Mouse (Mus musculus): Measurements from ENCODE around the gene 1700047I17Rik2. TPM values are rescaled to one million over a fixed set of nuclear protein-coding genes. Genes with fewer than 3 reads are reported as not detected.
"Not testable (repeated sequence)": the region's sequence is repeated elsewhere in the genome, so short reads cannot be mapped to it uniquely, and the experiment has no call there.

Gene 1700047I17Rik2
- total and polyA plus RNA-seq, 3 experiments, result 22.5 TPM; not detected in 2

DNA sequence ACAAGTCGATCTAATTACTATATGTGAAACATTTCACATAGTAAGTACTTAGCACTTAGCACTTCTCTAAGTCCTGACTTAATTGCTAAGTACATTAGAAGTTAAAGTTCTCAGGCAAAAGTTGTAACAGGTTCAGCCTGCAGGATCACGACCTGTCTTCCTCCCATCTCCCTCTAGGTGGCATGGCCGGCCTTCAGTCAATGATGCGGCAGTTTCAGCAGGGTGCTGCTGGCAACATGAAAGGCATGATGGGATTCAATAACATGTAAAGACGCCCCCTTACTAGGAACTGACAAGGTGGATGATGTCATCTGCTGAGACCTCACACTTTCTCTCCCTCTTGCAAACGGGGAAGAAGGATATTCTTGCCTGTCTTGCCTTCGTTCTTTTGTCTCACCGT, 62.6 kb downstream of the 1700047I17Rik2 start:
- not testable (repeated sequence) for H3K27me3 ChIP-seq (ENCODE audit: insufficient read depth, low read length); H3K9me3 ChIP-seq (replicated peaks); H3K36me3 ChIP-seq (replicated peaks); DNase-seq (ENCODE audit: low spot score); H3K4me3 ChIP-seq (ENCODE audit: low read depth, low read length); H3K4me1 ChIP-seq (ENCODE audit: insufficient read depth, low read depth, low read length)
- peak; percentile 72 for ATAC-seq (ENCODE audit: extremely low read depth, insufficient number of reproducible peaks, low FRiP score, poor library complexity, severe bottlenecking)

- ATAC-seq (ENCODE audit: extremely low read depth, insufficient number of reproducible peaks, low FRiP score, poor library complexity, severe bottlenecking); H3K9me3 ChIP-seq (replicated peaks); H3K4me3 ChIP-seq (ENCODE audit: low read depth, low read length); DNase-seq (ENCODE audit: low spot score); H3K27me3 ChIP-seq (ENCODE audit: insufficient read depth, low read length); H3K4me1 ChIP-seq (ENCODE audit: insufficient read depth, low read depth, low read length): not testable (repeated sequence)
- peaks cover 15% of the 10 kb centered on the region for H3K36me3 ChIP-seq (replicated peaks)
Observed at GRCm38 (mm10) chr12:55263385-55263784, 64.0 kb downstream of the 1700047I17Rik2 start.

Other genes starting within 250 kb of the 1700047I17Rik2 start
- not detected in 2 replicates for gene Gm20403, start 213.1 kb upstream of the 1700047I17Rik2 start, total RNA-seq (2014; fragmentation: Nextera tagmentation)
- not detected in 2 replicates for gene Gm20403, start 213.1 kb upstream of the 1700047I17Rik2 start, total RNA-seq (2017)
- 0.46 and 0.79 TPM in 2 replicates for gene Gm20403, start 213.1 kb upstream of the 1700047I17Rik2 start, polyA plus RNA-seq (2012)
- 343 and 370 TPM in 2 replicates for gene Baz1a, start 185.2 kb upstream of the 1700047I17Rik2 start, total RNA-seq (2014; fragmentation: Nextera tagmentation)
- gene Baz1a, start 185.2 kb upstream of the 1700047I17Rik2 start, total RNA-seq (2017), result 138 and 174 TPM in 2 replicates
- 34.1 and 35.2 TPM in 2 replicates for gene Baz1a, start 185.2 kb upstream of the 1700047I17Rik2 start, polyA plus RNA-seq (2012)
- gene 2700097O09Rik, start 119.5 kb upstream of the 1700047I17Rik2 start, total RNA-seq (2014; fragmentation: Nextera tagmentation), result 46.5 and 53.1 TPM in 2 replicates
- 42.5 and 42.8 TPM in 2 replicates for gene 2700097O09Rik, start 119.5 kb upstream of the 1700047I17Rik2 start, total RNA-seq (2017)
- gene 2700097O09Rik, start 119.5 kb upstream of the 1700047I17Rik2 start, polyA plus RNA-seq (2012), result 1.5 and 1.7 TPM in 2 replicates
- 287 and 299 TPM in 2 replicates for gene Srp54a, start 119.3 kb upstream of the 1700047I17Rik2 start, total RNA-seq (2014; fragmentation: Nextera tagmentation)
- 279 and 303 TPM in 2 replicates for gene Srp54a, start 119.3 kb upstream of the 1700047I17Rik2 start, total RNA-seq (2017)
- 67.6 and 70.2 TPM in 2 replicates for gene Srp54a, start 119.3 kb upstream of the 1700047I17Rik2 start, polyA plus RNA-seq (2012)
- 6.9 and 11.7 TPM in 2 replicates for gene Fam177a, start 75.1 kb upstream of the 1700047I17Rik2 start, total RNA-seq (2014; fragmentation: Nextera tagmentation)
- gene Fam177a, start 75.1 kb upstream of the 1700047I17Rik2 start, total RNA-seq (2017), result 22.7 and 26.1 TPM in 2 replicates
- 6.7 and 7.4 TPM in 2 replicates for gene Fam177a, start 75.1 kb upstream of the 1700047I17Rik2 start, polyA plus RNA-seq (2012)
- 128 and 152 TPM in 2 replicates for gene Srp54b, start 44.5 kb upstream of the 1700047I17Rik2 start, total RNA-seq (2014; fragmentation: Nextera tagmentation)
- gene Srp54b, start 44.5 kb upstream of the 1700047I17Rik2 start, total RNA-seq (2017), result 217 and 252 TPM in 2 replicates
- gene Srp54b, start 44.5 kb upstream of the 1700047I17Rik2 start, polyA plus RNA-seq (2012), result 133 and 152 TPM in 2 replicates
- gene Srp54c, start 30.6 kb downstream of the 1700047I17Rik2 start, total RNA-seq (2014; fragmentation: Nextera tagmentation), result 102 and 121 TPM in 2 replicates
- gene Srp54c, start 30.6 kb downstream of the 1700047I17Rik2 start, total RNA-seq (2017), result 138 and 154 TPM in 2 replicates
- 1.5 and 2.3 TPM in 2 replicates for gene Srp54c, start 30.6 kb downstream of the 1700047I17Rik2 start, polyA plus RNA-seq (2012)
- gene 1110008L16Rik, start 100.0 kb downstream of the 1700047I17Rik2 start, total RNA-seq (2014; fragmentation: Nextera tagmentation), result 50.0 and 52.7 TPM in 2 replicates
- gene 1110008L16Rik, start 100.0 kb downstream of the 1700047I17Rik2 start, total RNA-seq (2017), result 38.5 and 40.4 TPM in 2 replicates
- 3.0 and 4.0 TPM in 2 replicates for gene 1110008L16Rik, start 100.0 kb downstream of the 1700047I17Rik2 start, polyA plus RNA-seq (2012)
- 52.3 and 59.3 TPM in 2 replicates for gene Ppp2r3c, start 103.4 kb downstream of the 1700047I17Rik2 start, total RNA-seq (2014; fragmentation: Nextera tagmentation)
- 35.7 and 39.2 TPM in 2 replicates for gene Ppp2r3c, start 103.4 kb downstream of the 1700047I17Rik2 start, total RNA-seq (2017)
- gene Ppp2r3c, start 103.4 kb downstream of the 1700047I17Rik2 start, polyA plus RNA-seq (2012), result 1.2 and 1.6 TPM in 2 replicates
- 174 and 191 TPM in 2 replicates for gene Psma6, start 184.6 kb downstream of the 1700047I17Rik2 start, total RNA-seq (2014; fragmentation: Nextera tagmentation)
- 518 and 536 TPM in 2 replicates for gene Psma6, start 184.6 kb downstream of the 1700047I17Rik2 start, total RNA-seq (2017)
- gene Psma6, start 184.6 kb downstream of the 1700047I17Rik2 start, polyA plus RNA-seq (2012), result 26.6 and 37.1 TPM in 2 replicates

All from G1E (cell line).